ENCODE assay signal across 8 mouse cellular contexts in genomic region chr2:37358633-37359540, GRCm38 (mm10). TPM values are rescaled to one million over a fixed set of nuclear protein-coding genes. Genes with fewer than 3 reads are reported as not detected.
DNase-seq lines count a peak whose midpoint lies in the region; ATAC-seq lines count a peak whose summit lies in the region.

Pdcl (minus strand) TSS chr2:37359332.

- peak within 1 kb of the TSS; percentile 86 for H3K4me3 ChIP-seq in brown adipose tissue, adult 24 weeks (ENCODE audit: insufficient read depth, low read depth, low read length)
- peak within 1 kb of the TSS; percentile 84 for H3K4me3 ChIP-seq in heart, embryonic 13.5 days
- peak within 1 kb of the TSS; percentile 76 for H3K4me3 ChIP-seq in liver, embryonic 12.5 days
- H3K4me3 ChIP-seq in stomach, embryonic 15.5 days (replicated peaks), result peak within 1 kb of the TSS; percentile 70

- H3K9me3 ChIP-seq in heart, embryonic 13.5 days, result no peaks in the 10 kb centered on the region
- no peaks in the 10 kb centered on the region for H3K9me3 ChIP-seq in liver, embryonic 12.5 days (replicated peaks)
- H3K9me3 ChIP-seq in stomach, embryonic 15.5 days, result no peaks in the 10 kb centered on the region

- ATAC-seq in heart, embryonic 13.5 days (ENCODE audit: extremely low read depth, insufficient number of reproducible peaks, low FRiP score, low TSS enrichment), result peak; percentile 99
- peak; percentile 100 for ATAC-seq in liver, embryonic 12.5 days
- ATAC-seq in stomach, embryonic 15.5 days (ENCODE audit: insufficient read depth, low FRiP score, low read depth), result peak; percentile 99

- peaks cover 36% of the 10 kb centered on the region for H3K36me3 ChIP-seq in heart, embryonic 13.5 days
- H3K36me3 ChIP-seq in liver, embryonic 12.5 days, result peaks cover 34% of the 10 kb centered on the region
- peaks cover 11% of the 10 kb centered on the region; the same call in 1 of the 2 replicates for H3K36me3 ChIP-seq in stomach, embryonic 15.5 days

- no peaks in the 10 kb centered on the region for H3K27me3 ChIP-seq in heart, embryonic 13.5 days (replicated peaks)
- no peaks in the 10 kb centered on the region for H3K27me3 ChIP-seq in liver, embryonic 12.5 days (replicated peaks)
- no peaks in the 10 kb centered on the region for H3K27me3 ChIP-seq in stomach, embryonic 15.5 days (replicated peaks)

- peak within 1 kb of the TSS; percentile 92 for H3K27ac ChIP-seq in brown adipose tissue, adult 24 weeks (replicated peaks; ENCODE audit: low read depth, low read length)
- H3K27ac ChIP-seq in heart, embryonic 13.5 days (replicated peaks), result peak within 1 kb of the TSS; percentile 99
- H3K27ac ChIP-seq in liver, embryonic 12.5 days, result peak within 1 kb of the TSS; percentile 98
- peak within 1 kb of the TSS; percentile 99 for H3K27ac ChIP-seq in stomach, embryonic 15.5 days

- H3K4me1 ChIP-seq in brown adipose tissue, adult 24 weeks (ENCODE audit: control insufficient read depth, insufficient read depth, insufficient read length, low read length), result no peaks in the 10 kb centered on the region
- H3K4me1 ChIP-seq in heart, embryonic 13.5 days, result peaks cover 25% of the 10 kb centered on the region
- peaks cover 21% of the 10 kb centered on the region for H3K4me1 ChIP-seq in liver, embryonic 12.5 days
- H3K4me1 ChIP-seq in stomach, embryonic 15.5 days, result no peaks in the 10 kb centered on the region

- DNase-seq in CD4-positive, CD25-positive, alpha-beta regulatory T cell, adult 2 months (ENCODE audit: low read depth, low spot score), result peak; percentile 95
- DNase-seq in fat pad, adult 2 months (ENCODE audit: extremely low read depth, low read depth, low spot score), result peak; percentile 92
- peak; percentile 94 for DNase-seq in kidney, postnatal 10 days
- peak; percentile 86 to 89 for DNase-seq in natural killer cell, adult 2 months (ENCODE audit: low spot score in 2 of 2)

- WGBS in heart, embryonic 13.5 days, result under 1% methylated on average over 42 of the region's 42 CpGs
- under 1% methylated on average over 42 of the region's 42 CpGs for WGBS in liver, embryonic 12.5 days (ENCODE audit: insufficient replicate concordance)
- under 1% methylated on average over 42 of the region's 42 CpGs for WGBS in stomach, embryonic 15.5 days

- H3K9ac ChIP-seq in heart, embryonic 13.5 days, result peak within 1 kb of the TSS; percentile 93
- H3K9ac ChIP-seq in liver, embryonic 12.5 days, result peak within 1 kb of the TSS; percentile 75
- peak within 1 kb of the TSS; percentile 49; the same call in 1 of the 2 replicates for H3K9ac ChIP-seq in stomach, embryonic 15.5 days

- H3K4me2 ChIP-seq in heart, embryonic 13.5 days, result peak within 1 kb of the TSS; percentile 72
- peak within 1 kb of the TSS; percentile 76 for H3K4me2 ChIP-seq in liver, embryonic 12.5 days
- peak within 1 kb of the TSS; percentile 75 for H3K4me2 ChIP-seq in stomach, embryonic 15.5 days

RNA-seq across cellular contexts. Expression of gene Pdcl, which starts in this region (rescaled TPM):
- 19.8 and 32.1 TPM in 2 replicates for polyA plus RNA-seq in brown adipose tissue, adult 24 weeks (2012; ENCODE audit: insufficient read depth, insufficient read length, missing spikeins)
- polyA plus RNA-seq in heart, embryonic 13.5 days (2015; fragmentation: Nextera tagmentation; extraction: Ambion mirVana), result 29.7 and 33.4 TPM in 2 replicates
- 16.1 and 16.3 TPM in 2 replicates for polyA plus RNA-seq in liver, embryonic 12.5 days (2016; fragmentation: Nextera tagmentation; extraction: Ambion mirVana)
- 37.0 and 37.2 TPM in 2 replicates for polyA plus RNA-seq in stomach, embryonic 15.5 days (2015; fragmentation: Nextera tagmentation; extraction: Ambion mirVana)

Comparison
In these comparisons a context has a peak if more than half of its experiments do, and no peak if none do; other contexts are left out.
1. Peak in every context shown above with its lines: DNase-seq, ATAC-seq, H3K4me3 ChIP-seq and H3K27ac ChIP-seq.